Mouse (Mus musculus) liver, embryonic 16.5 days (tissue): ENCODE data around the gene Avil. TPM values are rescaled to one million over a fixed set of nuclear protein-coding genes. Genes with fewer than 3 reads are reported as not detected.

Experiments used
- ATAC-seq: fragments of 200-750 bp; cut with Nextera tagmentation; 2 replicates; pipeline ENCODE4 v1.8.0; 2017; ENCODE audit warnings: low read depth, mild to moderate bottlenecking, moderate number of reproducible peaks, moderate library complexity
- H3K27ac ChIP-seq: fragments of 300-500 bp; sonication (generic); 2 replicates; pipeline ENCODE4 v1.5.1; 2014; ENCODE audit warnings: mild to moderate bottlenecking, low read length
- H3K27me3 ChIP-seq: fragments of 300-500 bp; sonication (generic); 2 replicates; pipeline ENCODE4 v1.6.1; 2014; ENCODE audit warnings: low read depth, low read length, mixed read lengths; ENCODE audit not compliant: control insufficient read depth, insufficient read depth
- H3K36me3 ChIP-seq: fragments of 300-500 bp; sonication (generic); 2 replicates; pipeline ENCODE4 v1.6.1; 2014; ENCODE audit warnings: mild to moderate bottlenecking; ENCODE audit not compliant: control insufficient read depth, insufficient read depth
- H3K4me1 ChIP-seq: fragments of 300-500 bp; sonication (generic); 2 replicates; pipeline ENCODE4 v1.6.1; 2014; ENCODE audit warnings: low read depth, low read length, mixed read lengths; ENCODE audit not compliant: control insufficient read depth
- H3K4me2 ChIP-seq: fragments of 300-500 bp; sonication (generic); 2 replicates; pipeline ENCODE4 v1.6.1; 2014; ENCODE audit warnings: low read depth, low read length, mixed read lengths
- H3K4me3 ChIP-seq: fragments of 300-500 bp; sonication (generic); 2 replicates; pipeline ENCODE4 v1.5.1; 2014; ENCODE audit warnings: low read depth, mild to moderate bottlenecking, low read length
- H3K9ac ChIP-seq: fragments of 300-500 bp; sonication (generic); 2 replicates; pipeline ENCODE4 v1.6.1; 2014; ENCODE audit warnings: low read depth, low read length
- H3K9me3 ChIP-seq: fragments of 300-500 bp; sonication (generic); replicated peaks from 2 replicates; pipeline ENCODE4 v1.6.1; 2016; ENCODE audit warnings: low read length; ENCODE audit not compliant: control insufficient read depth
- WGBS: fragments of 180-500 bp; shearing (Covaris S2); extraction: QIAGEN DNeasy Blood & Tissue Kit; methylation state at CpG from one replicate; pipeline ENCODE4 v1.1.7; 2014; ENCODE audit not compliant: insufficient replicate concordance; 5-methylcytosine and 5-hydroxymethylcytosine counted together
- polyA plus RNA-seq: library from polyadenylated mRNA; unstranded; fragments of >200 nt; fragmentation: Nextera tagmentation; extraction: Ambion mirVana; gene quantifications from 2 replicates; pipeline ENCODE4 v1.2.1, GENCODE M21; 2015

Gene Avil
- polyA plus RNA-seq, 1 experiment from 2014 or later = not detected

- no peak overlapping the region for H3K4me3 ChIP-seq
- no peak overlapping the region for H3K27ac ChIP-seq
- no peak for ATAC-seq
- no peaks in the 10 kb centered on the region for H3K9me3 ChIP-seq
- 63% methylated on average over 9 of the region's 9 CpGs for WGBS
- H3K36me3 ChIP-seq = peaks cover 4% of the 10 kb centered on the region
- H3K4me2 ChIP-seq = no peak overlapping the region
- no peak overlapping the region for H3K9ac ChIP-seq
- H3K4me1 ChIP-seq = no peaks in the 10 kb centered on the region
- H3K27me3 ChIP-seq = no peaks in the 10 kb centered on the region
Observed at GRCm38 (mm10) chr10:127001297-127001696, 788 bp downstream of the Avil start.

DNA sequence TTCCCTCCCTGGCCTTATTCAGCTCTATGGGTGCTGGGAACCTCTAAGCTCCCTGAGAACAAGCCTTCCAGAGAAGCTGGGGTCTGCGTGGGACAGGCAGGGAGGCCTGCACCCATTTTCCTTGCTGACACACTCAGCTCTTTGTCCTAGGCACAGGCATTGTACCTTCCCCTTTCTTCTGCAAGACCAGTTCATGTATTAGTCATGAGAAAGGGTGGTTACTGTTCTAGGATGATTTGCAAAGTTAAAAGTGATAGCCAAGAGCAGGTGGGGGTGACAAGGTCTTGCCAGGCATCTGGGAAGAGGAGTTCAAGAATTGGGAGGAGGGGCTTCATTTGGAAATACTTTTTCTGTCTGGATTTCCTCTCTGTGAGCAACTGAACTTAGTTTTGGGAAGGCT lies 1.5 kb downstream of the Avil start:
- Histone ChIP-seq H3K4me2 (no peak overlapping the region), H3K4me3 (no peak overlapping the region), H3K4me1 (no peaks in the 10 kb centered on the region), H3K9me3 (no peaks in the 10 kb centered on the region), H3K27ac (no peak overlapping the region), H3K9ac (no peak overlapping the region), H3K36me3 (peaks cover 4% of the 10 kb centered on the region), H3K27me3 (no peaks in the 10 kb centered on the region)
- 55% methylated on average over 1 of the region's 1 CpGs for WGBS
- ATAC-seq = no peak

GRCm38 (mm10) chr10:127002765-127003164 lies 2.3 kb downstream of the Avil start:
- no peak for ATAC-seq
- H3K4me2 ChIP-seq = no peak overlapping the region
- no peaks in the 10 kb centered on the region for H3K27me3 ChIP-seq
- no peak overlapping the region for H3K27ac ChIP-seq
- 53% methylated on average over 5 of the region's 5 CpGs for WGBS
- no peaks in the 10 kb centered on the region for H3K9me3 ChIP-seq
- H3K4me1 ChIP-seq = no peaks in the 10 kb centered on the region
- H3K4me3 ChIP-seq = no peak overlapping the region
- no peak overlapping the region for H3K9ac ChIP-seq
- peaks cover 3% of the 10 kb centered on the region; the same call in 1 of the 2 replicates for H3K36me3 ChIP-seq

- 69% methylated on average over 8 of the region's 8 CpGs for WGBS
- no peak for ATAC-seq
Observed at GRCm38 (mm10) chr10:127003334-127003733, 2.8 kb downstream of the Avil start.

DNA sequence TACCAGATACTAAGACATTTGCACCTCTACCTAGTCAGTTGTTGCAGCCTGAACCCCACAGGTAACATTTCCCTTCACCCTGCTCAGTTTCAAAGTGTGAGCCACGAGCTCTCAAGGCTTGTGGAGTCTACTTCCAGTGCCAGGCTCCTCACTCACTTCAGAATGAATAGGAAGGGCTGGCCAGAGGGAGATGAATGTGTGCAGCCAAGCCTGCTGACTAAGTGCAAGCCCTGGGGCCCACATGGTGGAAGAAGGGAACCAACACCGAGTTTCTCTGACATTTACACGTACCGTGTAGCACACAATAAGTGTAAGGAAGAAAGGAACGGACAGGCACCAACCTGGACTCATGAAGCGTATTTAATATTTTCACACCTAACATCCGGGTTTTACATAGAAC lies 3.3 kb downstream of the Avil start:
- WGBS = 63% methylated on average over 7 of the region's 7 CpGs
- no peak overlapping the region for H3K4me3 ChIP-seq
- no peak overlapping the region for H3K27ac ChIP-seq
- no peaks in the 10 kb centered on the region for H3K9me3 ChIP-seq
- no peak overlapping the region for H3K4me2 ChIP-seq
- no peaks in the 10 kb centered on the region for H3K36me3 ChIP-seq
- no peaks in the 10 kb centered on the region for H3K4me1 ChIP-seq
- H3K27me3 ChIP-seq = no peaks in the 10 kb centered on the region
- H3K9ac ChIP-seq = no peak overlapping the region
- ATAC-seq = no peak

More at GRCm38 (mm10) chr10:127003334-127003733, 2.8 kb downstream of the Avil start:
- H3K27ac ChIP-seq = no peak overlapping the region
- H3K4me3 ChIP-seq = no peak overlapping the region
- no peak overlapping the region for H3K4me2 ChIP-seq
- no peaks in the 10 kb centered on the region for H3K36me3 ChIP-seq
- no peaks in the 10 kb centered on the region for H3K9me3 ChIP-seq
- no peaks in the 10 kb centered on the region for H3K4me1 ChIP-seq
- no peaks in the 10 kb centered on the region for H3K27me3 ChIP-seq
- no peak overlapping the region for H3K9ac ChIP-seq

GRCm38 (mm10) chr10:127016488-127016887 lies 16.0 kb downstream of the Avil start:
- no peaks in the 10 kb centered on the region for H3K9me3 ChIP-seq
- WGBS = 52% methylated on average over 5 of the region's 5 CpGs
- no peaks in the 10 kb centered on the region for H3K27me3 ChIP-seq
- no peaks in the 10 kb centered on the region for H3K36me3 ChIP-seq
- no peaks in the 10 kb centered on the region for H3K4me1 ChIP-seq
- no peak overlapping the region for H3K4me2 ChIP-seq
- H3K4me3 ChIP-seq = no peak overlapping the region
- no peak for ATAC-seq
- H3K9ac ChIP-seq = no peak overlapping the region
- H3K27ac ChIP-seq = no peak overlapping the region

- H3K4me1 ChIP-seq = no peaks in the 10 kb centered on the region
- no peaks in the 10 kb centered on the region for H3K27me3 ChIP-seq
- H3K9ac ChIP-seq = no peak overlapping the region
- no peak overlapping the region for H3K27ac ChIP-seq
- H3K36me3 ChIP-seq = no peaks in the 10 kb centered on the region
- no peak overlapping the region for H3K4me2 ChIP-seq
- no peaks in the 10 kb centered on the region for H3K9me3 ChIP-seq
- WGBS = 10% methylated on average over 2 of the region's 2 CpGs
- ATAC-seq = no peak
- no peak overlapping the region for H3K4me3 ChIP-seq
Observed at GRCm38 (mm10) chr10:127017071-127017470, 16.6 kb downstream of the Avil start.

DNA sequence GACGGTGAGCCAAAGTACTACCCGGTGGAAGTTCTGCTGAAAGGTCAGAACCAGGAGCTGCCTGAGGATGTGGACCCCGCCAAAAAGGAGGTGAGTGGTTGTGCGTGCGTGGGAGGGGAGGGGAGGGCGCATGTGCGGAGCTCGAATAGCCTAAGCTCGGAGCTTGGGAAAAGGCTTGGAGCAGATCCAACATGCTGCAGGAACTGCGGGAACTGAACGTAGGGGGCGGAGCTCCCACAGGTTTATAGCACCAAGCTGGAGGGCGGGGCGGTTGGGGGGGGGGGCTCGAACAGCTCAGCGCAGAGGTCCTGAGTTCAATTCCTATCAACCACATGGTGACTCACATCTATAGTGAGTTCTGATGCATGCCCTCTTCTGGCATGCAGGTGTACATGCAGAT lies 17.9 kb downstream of the Avil start:
- Histone ChIP-seq H3K27me3 (no peaks in the 10 kb centered on the region), H3K4me3 (no peak overlapping the region), H3K36me3 (no peaks in the 10 kb centered on the region), H3K9ac (no peak overlapping the region), H3K9me3 (no peaks in the 10 kb centered on the region), H3K4me2 (no peak overlapping the region), H3K27ac (no peak overlapping the region), H3K4me1 (no peaks in the 10 kb centered on the region)
- ATAC-seq = no peak
- WGBS = 73% methylated on average over 16 of the region's 16 CpGs

DNA sequence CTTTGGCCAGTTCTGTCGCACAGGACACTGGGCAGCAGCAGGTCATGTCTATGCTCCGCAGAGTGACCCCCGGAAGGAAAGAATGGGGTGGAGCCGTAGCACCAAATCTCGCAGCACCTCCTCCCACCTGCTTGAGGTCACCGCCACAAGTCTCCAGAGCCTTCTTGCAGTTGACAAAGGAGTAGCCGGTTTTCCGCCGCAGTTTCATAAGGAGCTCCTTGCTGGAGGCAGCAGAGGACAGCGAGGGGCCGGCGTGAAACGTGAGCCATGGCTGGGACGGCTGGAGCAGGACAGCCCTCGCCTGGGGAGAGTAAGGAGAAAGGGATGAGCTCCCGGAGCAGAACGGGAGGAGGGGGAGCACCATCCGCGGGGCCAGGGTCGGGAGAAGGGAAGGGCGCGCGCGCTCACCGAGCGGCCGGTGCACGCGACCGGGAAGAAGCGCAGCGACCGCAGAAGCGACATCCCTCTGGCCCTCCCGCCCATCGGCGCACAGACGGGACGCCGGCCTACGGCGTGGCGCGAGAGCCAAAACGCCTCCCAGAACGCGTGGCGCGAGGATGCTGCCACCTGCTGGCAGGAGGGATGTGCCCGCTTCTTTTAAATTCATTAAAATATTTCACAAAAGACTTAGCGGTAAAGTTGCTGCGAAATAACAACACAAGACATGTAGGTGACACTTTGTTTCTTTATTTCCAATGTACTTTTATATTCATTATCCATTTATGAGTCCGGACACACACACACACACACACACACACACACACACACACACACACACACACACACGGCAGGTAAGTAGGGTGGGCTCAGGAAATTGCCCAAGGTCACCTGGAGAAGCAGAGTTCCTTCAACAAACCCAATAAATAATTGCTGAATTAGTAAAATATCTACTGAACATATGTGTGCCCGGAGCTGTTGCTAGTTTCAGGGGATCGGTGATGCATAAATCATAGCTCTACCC lies 30.1 kb downstream of the Avil start, which contains the start of gene Tsfm:
Gene Tsfm (minus strand): TSS at position 505 of the 961 bp plus-strand sequence.
- Histone ChIP-seq H3K36me3 (peaks cover 14% of the 10 kb centered on the region), H3K9me3 (no peaks in the 10 kb centered on the region), H3K4me2 (peak within 1 kb of the TSS; percentile 97), H3K9ac (peak within 1 kb of the TSS; percentile 86), H3K27me3 (no peaks in the 10 kb centered on the region), H3K4me1 (peaks cover 6% of the 10 kb centered on the region; the same call in 1 of the 2 replicates), H3K4me3 (peak within 1 kb of the TSS; percentile 89), H3K27ac (peak within 1 kb of the TSS; percentile 46; the same call in 1 of the 2 replicates)
- ATAC-seq = peak; percentile 89
- WGBS = 5% methylated on average over 56 of the region's 56 CpGs
